Mouse (Mus musculus): ENCODE results near the gene Bak1. TPM values are rescaled to one million over a fixed set of nuclear protein-coding genes. Genes with fewer than 3 reads are reported as not detected.
A peak's percentile ranks its signal among the peaks of the same experiment; 100 is the strongest.

Bak1 gene
- polyA plus RNA-seq, 1 experiment from 2014 or later, result 6.3 TPM

DNA sequence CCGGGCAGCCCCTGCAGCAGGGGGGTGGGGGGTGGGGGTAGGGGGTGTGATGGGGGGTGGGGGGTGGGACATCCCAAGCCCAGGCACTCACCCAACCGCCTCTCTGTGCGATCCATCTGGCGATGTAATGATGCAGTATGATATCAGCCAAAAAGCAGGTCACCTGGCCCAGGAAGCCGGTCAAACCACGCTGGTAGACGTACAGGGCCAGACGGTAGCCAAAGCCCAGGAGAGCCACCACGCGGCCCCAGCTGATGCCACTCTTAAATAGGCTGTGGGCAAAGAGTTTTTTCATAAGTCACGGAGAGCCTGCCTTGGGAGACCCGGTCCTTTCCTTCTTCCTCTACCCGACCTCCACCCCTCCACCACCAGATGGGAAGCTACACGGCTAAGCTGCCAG, 7.7 kb downstream of the Bak1 start:
- WGBS, result 94% methylated on average over 14 of the region's 14 CpGs
- Histone ChIP-seq H3K9me3 (replicated peaks; ENCODE audit: low read length) (no peaks in the 10 kb centered on the region), H3K36me3 (ENCODE audit: insufficient read depth, low read length) (peaks cover 34% of the 10 kb centered on the region)

DNA sequence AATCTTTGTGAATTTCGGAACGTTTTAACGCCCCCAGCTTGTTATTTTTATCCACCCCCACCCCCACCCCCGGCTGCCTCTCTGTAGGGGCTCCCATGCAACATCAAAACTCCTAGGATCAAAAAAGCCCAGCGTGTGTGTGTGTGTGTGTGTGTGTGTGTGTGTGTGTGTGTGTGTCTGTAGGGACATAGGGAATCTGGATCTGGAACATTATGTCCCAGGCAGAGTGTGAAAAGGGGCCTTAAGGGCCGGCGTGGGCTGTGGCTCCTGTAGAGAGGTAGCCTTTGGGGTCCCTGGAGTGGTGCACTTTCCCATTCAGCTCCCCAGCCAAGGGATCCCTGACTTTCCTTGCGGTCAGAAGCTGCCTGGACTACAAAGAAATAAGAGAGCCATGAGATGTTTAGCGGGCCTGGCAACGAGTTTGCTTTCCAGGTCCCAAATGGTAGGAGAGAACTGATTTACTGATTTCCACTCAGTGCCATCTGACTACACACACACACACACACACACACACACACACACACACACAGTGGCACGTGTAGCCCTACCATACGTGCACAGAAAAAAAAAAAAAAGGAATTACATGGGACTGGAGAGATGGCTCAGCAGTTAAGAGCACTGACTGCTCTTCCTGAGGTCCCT, 10.1 kb downstream of the Bak1 start:
- no peak for TF ChIP-seq CTCF (IDR thresholded peaks at IDR 0.05; ENCODE audit: low read depth)
- H3K36me3 ChIP-seq (ENCODE audit: insufficient read depth, low read length), result peaks cover 21% of the 10 kb centered on the region
- H3K9ac ChIP-seq (ENCODE audit: low read depth, low read length), result peak overlapping the region; percentile 64
- no peaks in the 10 kb centered on the region for H3K4me1 ChIP-seq (replicated peaks; ENCODE audit: insufficient read depth, low read length)
- 0 out of 2 replicates have a peak, but pooled peaks have one; percentile 4 for ATAC-seq (replicated peaks; ENCODE audit: low FRiP score, low read depth)
- peak overlapping the region; percentile 48 for H3K4me3 ChIP-seq (replicated peaks; ENCODE audit: low read depth, low read length)
- 27% methylated on average over 12 of the region's 12 CpGs for WGBS
- H3K27ac ChIP-seq, result peak overlapping the region; percentile 75
- no peaks in the 10 kb centered on the region for H3K9me3 ChIP-seq (replicated peaks; ENCODE audit: low read length)
- no peak for DNase-seq (ENCODE audit: low spot score)
- peak overlapping the region; percentile 68 for H3K4me2 ChIP-seq (ENCODE audit: low read length)
- H3K27me3 ChIP-seq (ENCODE audit: insufficient read depth, low read length), result no peaks in the 10 kb centered on the region

More for the DNA sequence above, 7.7 kb downstream of the Bak1 start:
- Histone ChIP-seq H3K4me1 (replicated peaks; ENCODE audit: insufficient read depth, low read length) (no peaks in the 10 kb centered on the region), H3K9ac (ENCODE audit: low read depth, low read length) (no peak overlapping the region), H3K27me3 (ENCODE audit: insufficient read depth, low read length) (no peaks in the 10 kb centered on the region), H3K27ac (no peak overlapping the region), H3K4me3 (replicated peaks; ENCODE audit: low read depth, low read length) (no peak overlapping the region), H3K4me2 (ENCODE audit: low read length) (no peak overlapping the region)
- no peak for TF ChIP-seq CTCF (IDR thresholded peaks at IDR 0.05; ENCODE audit: low read depth)
- no peak for ATAC-seq (replicated peaks; ENCODE audit: low FRiP score, low read depth)
- DNase-seq (ENCODE audit: low spot score), result no peak

DNA sequence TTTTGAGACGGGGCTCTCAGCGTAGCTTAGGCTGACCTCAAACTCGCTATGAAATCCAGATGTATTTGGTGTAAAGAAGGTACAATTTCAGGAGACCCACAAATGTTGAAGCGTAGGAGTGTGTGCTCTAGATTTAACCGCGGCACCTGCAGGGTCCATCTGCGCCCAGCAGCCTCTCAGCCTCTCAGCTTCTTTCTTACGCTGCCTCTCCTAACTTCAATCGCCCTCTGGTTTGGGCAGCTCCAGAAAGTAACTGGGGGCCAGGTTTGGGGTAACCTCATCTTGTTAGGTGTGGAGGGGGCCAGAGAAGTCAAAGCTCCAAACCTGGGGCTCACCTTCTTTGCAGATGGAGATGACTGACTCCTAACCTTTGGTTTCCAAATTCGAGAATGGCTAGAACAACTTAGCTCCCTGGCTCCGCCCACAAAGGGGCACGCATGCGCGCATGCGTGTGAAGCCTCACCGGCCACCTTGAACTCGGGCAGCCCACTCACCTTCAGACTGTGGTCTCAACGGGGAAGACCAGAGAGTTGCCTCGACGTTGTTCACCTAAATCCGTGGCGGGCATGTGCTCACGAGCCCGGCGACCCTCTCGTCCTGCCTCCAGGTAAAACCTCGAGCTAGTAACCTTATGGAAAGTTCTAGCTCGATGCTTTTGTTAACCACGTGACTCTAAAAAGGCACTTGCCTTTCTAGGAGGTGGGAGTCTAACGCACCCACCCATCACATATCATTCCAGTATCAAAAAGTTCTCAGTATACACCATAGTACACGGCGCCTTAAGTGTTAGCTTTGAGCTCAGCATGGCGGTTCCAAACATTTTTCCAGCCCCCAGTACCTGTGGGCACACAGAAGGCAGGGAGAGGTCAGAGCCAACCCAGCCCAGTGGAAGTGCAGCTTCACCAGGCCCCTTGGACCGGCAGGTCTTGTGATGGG, 11.0 kb downstream of the Bak1 start:
- Histone ChIP-seq H3K36me3 (ENCODE audit: insufficient read depth, low read length) (peaks cover 17% of the 10 kb centered on the region), H3K4me1 (replicated peaks; ENCODE audit: insufficient read depth, low read length) (peaks cover under 1% of the 10 kb centered on the region; the same call in 1 of the 2 replicates), H3K4me2 (ENCODE audit: low read length) (peak overlapping the region; percentile 68), H3K9me3 (replicated peaks; ENCODE audit: low read length) (no peaks in the 10 kb centered on the region), H3K4me3 (replicated peaks; ENCODE audit: low read depth, low read length) (peak overlapping the region; percentile 48), H3K27me3 (ENCODE audit: insufficient read depth, low read length) (no peaks in the 10 kb centered on the region), H3K27ac (peak overlapping the region; percentile 75), H3K9ac (ENCODE audit: low read depth, low read length) (peak overlapping the region; percentile 64)
- no peak for TF ChIP-seq CTCF (IDR thresholded peaks at IDR 0.05; ENCODE audit: low read depth)
- WGBS, result 6% methylated on average over 34 of the region's 34 CpGs
- peak; percentile 90 for DNase-seq (ENCODE audit: low spot score)
- ATAC-seq (replicated peaks; ENCODE audit: low FRiP score, low read depth), result peak; percentile 69

DNA sequence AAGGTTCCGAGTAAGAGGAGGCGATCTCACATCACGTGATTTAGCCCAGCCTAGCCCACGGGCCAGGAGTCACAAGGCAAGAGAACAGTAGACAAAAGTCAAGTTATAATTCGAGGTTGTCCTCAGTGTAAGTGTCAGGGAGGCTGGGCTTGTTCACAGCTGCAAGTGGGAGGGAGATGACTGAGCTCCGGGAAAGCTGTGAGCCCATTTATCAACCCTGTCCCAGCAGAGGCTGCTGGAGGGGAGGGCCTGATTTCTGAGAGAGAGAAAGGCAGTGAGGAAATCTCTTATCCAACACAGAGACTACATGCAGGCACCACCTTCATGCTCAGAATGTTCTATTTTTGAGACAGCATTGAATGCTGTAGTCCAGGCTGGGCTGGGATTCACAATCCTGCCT, 15.9 kb downstream of the Bak1 start:
- no peak overlapping the region for H3K9ac ChIP-seq (ENCODE audit: low read depth, low read length)
- ATAC-seq (replicated peaks; ENCODE audit: low FRiP score, low read depth) (no peak; the same call in 1 of the 2 replicates), DNase-seq (ENCODE audit: low spot score) (peak; percentile 70)
- peak overlapping the region; percentile 33 for H3K4me2 ChIP-seq (ENCODE audit: low read length)
- TF ChIP-seq CTCF (IDR thresholded peaks at IDR 0.05; ENCODE audit: low read depth), result no peak
- H3K4me1 ChIP-seq (replicated peaks; ENCODE audit: insufficient read depth, low read length), result peaks cover 7% of the 10 kb centered on the region; the same call in 1 of the 2 replicates
- WGBS, result 18% methylated on average over 6 of the region's 6 CpGs
- H3K27me3 ChIP-seq (ENCODE audit: insufficient read depth, low read length), result no peaks in the 10 kb centered on the region
- no peaks in the 10 kb centered on the region for H3K36me3 ChIP-seq (ENCODE audit: insufficient read depth, low read length)
- no peak overlapping the region for H3K27ac ChIP-seq
- no peaks in the 10 kb centered on the region for H3K9me3 ChIP-seq (replicated peaks; ENCODE audit: low read length)
- H3K4me3 ChIP-seq (replicated peaks; ENCODE audit: low read depth, low read length), result no peak overlapping the region

DNA sequence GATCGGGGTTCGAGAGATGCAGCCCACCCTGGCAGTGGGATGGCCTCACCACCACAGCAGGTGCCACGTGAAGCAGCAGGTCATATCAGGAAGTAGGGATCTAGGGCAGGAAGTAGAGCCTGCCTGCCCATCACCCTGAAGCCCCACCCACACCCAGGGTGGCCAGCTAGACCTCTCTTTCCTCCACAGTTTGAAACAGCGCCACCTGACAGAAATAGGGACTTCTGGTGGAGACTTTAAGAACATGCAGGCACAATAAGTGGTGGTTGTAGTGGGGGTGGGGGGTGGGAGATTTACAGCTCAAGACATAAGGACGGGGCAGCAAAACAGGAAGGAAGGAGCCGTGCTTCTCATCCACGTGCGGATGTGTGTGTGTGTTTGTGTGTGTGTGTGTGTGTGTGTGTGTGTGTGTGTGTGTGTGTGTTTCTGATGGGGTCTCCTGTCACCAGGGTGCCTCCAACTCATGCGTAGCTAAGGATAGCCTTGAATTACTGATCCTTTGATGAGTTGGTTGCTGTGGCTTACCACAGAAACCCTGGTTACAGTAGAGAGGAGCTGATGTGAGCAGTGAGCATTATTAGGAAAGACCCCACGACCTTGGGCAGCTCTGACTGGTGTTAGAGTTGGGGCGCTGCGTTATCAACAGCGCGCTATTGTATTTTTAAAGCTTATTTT, 16.7 kb downstream of the Bak1 start:
- Histone ChIP-seq H3K4me2 (ENCODE audit: low read length) (peak overlapping the region; percentile 33), H3K4me1 (replicated peaks; ENCODE audit: insufficient read depth, low read length) (peaks cover 7% of the 10 kb centered on the region; the same call in 1 of the 2 replicates), H3K9me3 (replicated peaks; ENCODE audit: low read length) (no peaks in the 10 kb centered on the region), H3K9ac (ENCODE audit: low read depth, low read length) (no peak overlapping the region), H3K27ac (no peak overlapping the region), H3K36me3 (ENCODE audit: insufficient read depth, low read length) (no peaks in the 10 kb centered on the region), H3K27me3 (ENCODE audit: insufficient read depth, low read length) (no peaks in the 10 kb centered on the region), H3K4me3 (replicated peaks; ENCODE audit: low read depth, low read length) (no peak overlapping the region)
- peak; percentile 46; the same call in 1 of the 2 replicates for ATAC-seq (replicated peaks; ENCODE audit: low FRiP score, low read depth)
- 46% methylated on average over 14 of the region's 14 CpGs for WGBS
- TF ChIP-seq CTCF (IDR thresholded peaks at IDR 0.05; ENCODE audit: low read depth), result peak; percentile 55
- peak; percentile 77 for DNase-seq (ENCODE audit: low spot score)

DNA sequence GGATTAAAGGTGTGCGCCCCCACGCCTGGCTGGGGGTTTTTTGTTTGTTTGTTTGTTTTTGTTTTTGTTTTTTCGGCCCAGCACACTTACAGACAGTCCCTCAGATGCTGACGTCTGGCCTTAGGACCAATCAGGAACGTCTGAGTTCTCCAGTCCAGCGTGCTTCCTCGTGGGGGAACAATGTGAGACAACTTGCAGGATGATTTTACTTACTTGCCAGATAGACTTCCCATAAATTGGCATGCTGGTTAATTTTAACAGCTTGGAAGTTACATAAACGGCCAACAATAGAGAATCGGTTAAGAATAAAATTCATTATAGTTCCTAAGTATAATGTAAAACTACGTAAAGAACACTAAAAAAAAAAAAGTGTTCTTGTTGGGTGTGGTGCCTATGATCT, 17.6 kb downstream of the Bak1 start:
- Histone ChIP-seq H3K9ac (ENCODE audit: low read depth, low read length) (no peak overlapping the region), H3K4me3 (replicated peaks; ENCODE audit: low read depth, low read length) (no peak overlapping the region), H3K4me2 (ENCODE audit: low read length) (no peak overlapping the region), H3K27ac (no peak overlapping the region), H3K36me3 (ENCODE audit: insufficient read depth, low read length) (no peaks in the 10 kb centered on the region), H3K4me1 (replicated peaks; ENCODE audit: insufficient read depth, low read length) (peaks cover 7% of the 10 kb centered on the region; the same call in 1 of the 2 replicates), H3K27me3 (ENCODE audit: insufficient read depth, low read length) (no peaks in the 10 kb centered on the region), H3K9me3 (replicated peaks; ENCODE audit: low read length) (no peaks in the 10 kb centered on the region)
- DNase-seq (ENCODE audit: low spot score) (no peak), ATAC-seq (replicated peaks; ENCODE audit: low FRiP score, low read depth) (no peak)
- WGBS, result 90% methylated on average over 10 of the region's 10 CpGs
- no peak for TF ChIP-seq CTCF (IDR thresholded peaks at IDR 0.05; ENCODE audit: low read depth)

All from kidney, postnatal 0 days (tissue).